Mouse (Mus musculus) spleen, adult 2 months (tissue): ENCODE measurements around the gene Abracl. TPM values are rescaled to one million over a fixed set of nuclear protein-coding genes. Genes with fewer than 3 reads are reported as not detected.

Experiments used
- DNase-seq, 2 experiments: peaks; one replicate each; pipeline versions ENCODE4 v3.0.0 to v3.0.0-alpha.2; 2012 to 2021; ENCODE audit warnings: low spot score in 2 of 2, low read depth in 1 of 2
- H3K27ac ChIP-seq: fragments of 200-500 bp; 2 replicates; pipeline ENCODE4 v1.5.1; 2012; ENCODE audit warnings: low read length, inconsistent platforms; ENCODE audit not compliant: insufficient read depth
- H3K27me3 ChIP-seq: fragments of 200-500 bp; 2 replicates; pipeline ENCODE4 v1.6.1; 2012; ENCODE audit warnings: mild to moderate bottlenecking, moderate library complexity, low read length, inconsistent platforms; ENCODE audit not compliant: control insufficient read depth, insufficient read depth
- H3K36me3 ChIP-seq: fragments of 200-500 bp; 2 replicates; pipeline ENCODE4 v1.6.1; 2012; ENCODE audit warnings: mild to moderate bottlenecking, low read length, inconsistent platforms; ENCODE audit not compliant: control insufficient read depth, insufficient read depth
- H3K4me1 ChIP-seq: fragments of 200-500 bp; 2 replicates; pipeline ENCODE4 v1.6.1; 2011; ENCODE audit warnings: inconsistent platforms; ENCODE audit not compliant: control insufficient read depth, insufficient read depth, insufficient read length
- H3K4me3 ChIP-seq: fragments of 200-500 bp; 2 replicates; pipeline ENCODE4 v1.5.1; 2011; ENCODE audit warnings: mild to moderate bottlenecking, inconsistent platforms; ENCODE audit not compliant: insufficient read depth, insufficient read length; ENCODE audit errors: extremely low read depth
- CTCF ChIP-seq: fragments of 200-500 bp; IDR thresholded peaks from 2 replicates; pipeline ENCODE4 v1.5.1; 2011; ENCODE audit warnings: mild to moderate bottlenecking, inconsistent platforms; ENCODE audit not compliant: insufficient read depth, insufficient read length, insufficient replicate concordance; ENCODE audit errors: extremely low read depth
- POLR2A ChIP-seq: fragments of 200-500 bp; IDR thresholded peaks from 2 replicates; pipeline ENCODE4 v1.6.1; 2011; ENCODE audit warnings: low read depth, low read length, inconsistent platforms
- WGBS: fragments of 180-500 bp; shearing (Covaris S2); methylation state at CpG from one replicate; pipeline ENCODE4 v1.1.7; 2018; 5-methylcytosine and 5-hydroxymethylcytosine counted together
- polyA plus RNA-seq: library from polyadenylated mRNA; depleted of rRNA; stranded (reverse); fragments of >200 nt; gene quantifications from 2 replicates; pipeline ENCODE4 v1.2.3, GENCODE M21; 2012; rRNA removed

Abracl gene
- polyA plus RNA-seq, 1 experiment, result 3.5 TPM

GRCm38 (mm10) chr10:17983313-17983712, 39.8 kb downstream of the Abracl start:
- no peak for TF ChIP-seq POLR2A
- no peak for TF ChIP-seq CTCF
- no peaks in the 10 kb centered on the region; the same call in 1 of the 2 replicates for H3K4me1 ChIP-seq
- H3K36me3 ChIP-seq, result no peaks in the 10 kb centered on the region
- no peak overlapping the region for H3K4me3 ChIP-seq
- H3K27ac ChIP-seq, result no peak overlapping the region
- no peak for DNase-seq
- 84% methylated on average over 2 of the region's 2 CpGs for WGBS
- no peaks in the 10 kb centered on the region for H3K27me3 ChIP-seq

DNA sequence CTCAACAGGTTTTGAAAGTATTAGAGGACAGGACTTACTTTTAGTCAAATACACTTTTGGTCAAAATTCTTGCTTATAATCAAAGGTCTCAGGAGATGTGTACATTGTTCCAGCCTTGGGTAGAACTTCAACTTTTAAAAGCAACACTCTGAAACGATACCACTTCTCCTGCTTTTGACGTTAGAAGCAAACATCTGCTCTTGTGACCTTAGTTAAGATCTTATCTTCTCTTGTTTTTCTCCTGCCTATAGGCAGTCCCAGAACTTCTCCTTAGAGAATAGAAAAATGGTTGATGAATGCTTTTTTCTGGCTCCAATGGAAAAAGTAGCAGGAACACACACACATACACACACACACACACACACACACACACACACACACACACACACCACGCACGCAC, 57.0 kb downstream of the Abracl start:
- no peaks in the 10 kb centered on the region for H3K27me3 ChIP-seq
- no peak overlapping the region for H3K27ac ChIP-seq
- no peaks in the 10 kb centered on the region for H3K4me1 ChIP-seq
- no peak for TF ChIP-seq POLR2A
- TF ChIP-seq CTCF, result no peak
- H3K36me3 ChIP-seq, result no peaks in the 10 kb centered on the region
- no peak overlapping the region for H3K4me3 ChIP-seq
- DNase-seq, result no peak
- WGBS, result 47% methylated on average over 4 of the region's 4 CpGs

Other genes starting within 250 kb of the Abracl start
- 0.08 and 0.11 TPM in 2 replicates for gene Txlnb, start 227.1 kb downstream of the Abracl start, polyA plus RNA-seq
- 25.0 and 31.6 TPM in 2 replicates for gene Heca, start 75.2 kb downstream of the Abracl start, polyA plus RNA-seq
- gene Reps1, start 32.6 kb upstream of the Abracl start, polyA plus RNA-seq, result 33.3 and 43.7 TPM in 2 replicates
- gene Ect2l, start 187.6 kb upstream of the Abracl start, polyA plus RNA-seq, result not detected in 2 replicates
- 14.3 and 18.1 TPM in 2 replicates for gene Ccdc28a, start 211.7 kb upstream of the Abracl start, polyA plus RNA-seq